Mouse (Mus musculus) intestine, embryonic 14.5 days (tissue): ENCODE measurements at regions not wholly inside any gene's neighbourhood (a gene's known extent, or its start where the extent isn't known, plus 50 kb on each side); places are given as distances from the start of the nearest gene placed in this dataset.

Source experiments
- ATAC-seq: fragments of 200-750 bp; cut with Nextera tagmentation; replicated peaks from 2 replicates; pipeline ENCODE4 v1.8.0; 2017; ENCODE audit warnings: low read depth, moderate number of reproducible peaks, moderate TSS enrichment, moderate library complexity; ENCODE audit not compliant: low FRiP score, low TSS enrichment
- DNase-seq: peaks from one replicate; pipeline ENCODE4 v3.0.0-alpha.2; 2018; ENCODE audit warnings: low spot score
- H3K27ac ChIP-seq: fragments of 300-500 bp; sonication (generic); 2 replicates; pipeline ENCODE4 v1.5.1; 2014; ENCODE audit warnings: low read depth, mild to moderate bottlenecking, control low read depth
- H3K27me3 ChIP-seq: fragments of 300-500 bp; sonication (generic); replicated peaks from 2 replicates; pipeline ENCODE4 v1.6.1; 2014; ENCODE audit warnings: low read length, control low read depth; ENCODE audit not compliant: control insufficient read depth, insufficient read depth
- H3K36me3 ChIP-seq: fragments of 300-500 bp; sonication (generic); 2 replicates; pipeline ENCODE4 v1.6.1; 2014; ENCODE audit warnings: low read length, control low read depth; ENCODE audit not compliant: control insufficient read depth, insufficient read depth
- H3K4me1 ChIP-seq: fragments of 300-500 bp; sonication (generic); replicated peaks from 2 replicates; pipeline ENCODE4 v1.6.1; 2014; ENCODE audit warnings: low read length, control low read depth, mixed read lengths; ENCODE audit not compliant: control insufficient read depth, insufficient read depth
- H3K4me2 ChIP-seq: fragments of 300-500 bp; sonication (generic); 2 replicates; pipeline ENCODE4 v1.6.1; 2014; ENCODE audit warnings: low read length
- H3K4me3 ChIP-seq: fragments of 300-500 bp; sonication (generic); 2 replicates; pipeline ENCODE4 v1.5.1; 2014; ENCODE audit warnings: low read depth, low read length, control low read depth, mixed read lengths
- H3K9ac ChIP-seq: fragments of 300-500 bp; sonication (generic); 2 replicates; pipeline ENCODE4 v1.6.1; 2014; ENCODE audit warnings: mild to moderate bottlenecking, low read length
- H3K9me3 ChIP-seq: fragments of 300-500 bp; sonication (generic); 2 replicates; pipeline ENCODE4 v1.6.1; 2016; ENCODE audit warnings: low read length, control low read depth; ENCODE audit not compliant: control insufficient read depth
- WGBS: fragments of 180-500 bp; shearing (Covaris S2); extraction: QIAGEN DNeasy Blood & Tissue Kit; methylation state at CpG from one replicate; pipeline ENCODE4 v1.1.7; 2014; 5-methylcytosine and 5-hydroxymethylcytosine counted together

GRCm38 (mm10) chr1:19290098-19290497 lies 81.4 kb downstream of the Tfap2b start:
- Histone ChIP-seq H3K9ac (no peak overlapping the region), H3K27me3 (no peaks in the 10 kb centered on the region), H3K4me2 (no peak overlapping the region), H3K27ac (no peak overlapping the region), H3K4me1 (no peaks in the 10 kb centered on the region), H3K9me3 (no peaks in the 10 kb centered on the region), H3K36me3 (no peaks in the 10 kb centered on the region), H3K4me3 (no peak overlapping the region)
- DNase-seq (no peak), ATAC-seq (no peak)
- 82% methylated on average over 4 of the region's 4 CpGs for WGBS

- Histone ChIP-seq H3K27me3 (no peaks in the 10 kb centered on the region), H3K4me3 (no peak overlapping the region), H3K4me1 (no peaks in the 10 kb centered on the region), H3K9ac (no peak overlapping the region), H3K9me3 (no peaks in the 10 kb centered on the region), H3K27ac (no peak overlapping the region), H3K4me2 (no peak overlapping the region), H3K36me3 (no peaks in the 10 kb centered on the region)
- no peak for ATAC-seq
- DNase-seq = no peak
- 29% methylated on average over 1 of the region's 1 CpGs for WGBS
Observed at GRCm38 (mm10) chr1:19321598-19321997, 112.9 kb downstream of the Tfap2b start.

DNA sequence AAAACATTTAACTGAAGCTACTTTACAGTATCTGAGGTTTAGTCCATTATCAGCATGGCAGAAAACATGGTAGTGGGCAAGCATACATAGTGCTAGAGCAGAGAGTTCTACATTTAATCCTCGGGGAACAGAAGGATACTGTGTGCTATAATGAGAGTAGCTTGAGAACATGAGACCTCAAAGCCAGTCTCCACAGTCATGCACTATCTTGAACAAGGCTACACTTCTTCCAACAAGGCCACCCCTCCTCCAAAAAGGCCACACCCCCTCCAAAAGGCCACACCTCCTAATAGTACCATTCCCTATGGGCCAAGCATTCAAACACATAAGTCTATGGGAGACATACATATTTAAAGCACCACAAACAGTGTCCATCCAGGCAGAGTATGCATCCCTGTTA lies 127.3 kb downstream of the Tfap2b start:
- no peaks in the 10 kb centered on the region for H3K27me3 ChIP-seq
- no peak for ATAC-seq
- WGBS = 93% methylated on average over 1 of the region's 1 CpGs
- no peaks in the 10 kb centered on the region for H3K9me3 ChIP-seq
- H3K36me3 ChIP-seq = no peaks in the 10 kb centered on the region
- H3K4me3 ChIP-seq = no peak overlapping the region
- no peak overlapping the region for H3K9ac ChIP-seq
- H3K27ac ChIP-seq = no peak overlapping the region
- DNase-seq = no peak
- no peaks in the 10 kb centered on the region for H3K4me1 ChIP-seq
- no peak overlapping the region for H3K4me2 ChIP-seq

DNA sequence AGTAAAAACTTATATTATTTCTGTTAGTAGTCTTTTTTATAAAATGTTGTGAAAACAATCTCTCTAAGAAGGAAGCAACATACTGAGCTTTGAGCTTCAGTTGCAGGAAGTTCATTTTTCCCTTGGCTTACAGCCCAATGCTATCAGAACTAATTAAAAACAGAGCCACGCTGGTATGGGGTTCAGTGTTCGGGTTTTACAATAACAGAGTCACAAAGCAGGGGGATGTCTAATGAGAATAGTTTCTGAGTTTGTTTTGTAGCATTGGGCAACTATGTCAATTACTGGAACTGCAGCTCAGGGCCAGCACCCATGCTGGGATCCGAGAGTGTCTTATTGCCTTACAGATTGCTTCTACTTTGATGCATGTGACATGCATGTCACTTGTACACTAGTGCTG lies 128.5 kb downstream of the Tfap2b start:
- DNase-seq (no peak), ATAC-seq (no peak)
- Histone ChIP-seq H3K27me3 (no peaks in the 10 kb centered on the region), H3K4me1 (no peaks in the 10 kb centered on the region), H3K9me3 (no peaks in the 10 kb centered on the region), H3K4me3 (no peak overlapping the region), H3K9ac (no peak overlapping the region), H3K27ac (no peak overlapping the region), H3K4me2 (no peak overlapping the region), H3K36me3 (no peaks in the 10 kb centered on the region)
- 62% methylated on average over 3 of the region's 3 CpGs for WGBS

- 0 out of 2 replicates have a peak, but pooled peaks have one; percentile 47 for ATAC-seq
Observed at GRCm38 (mm10) chr1:19344445-19344844, 135.7 kb downstream of the Tfap2b start.

GRCm38 (mm10) chr1:19350495-19350894 lies 141.8 kb downstream of the Tfap2b start:
- no peaks in the 10 kb centered on the region for H3K4me1 ChIP-seq
- no peak overlapping the region for H3K4me3 ChIP-seq
- H3K9me3 ChIP-seq = no peaks in the 10 kb centered on the region
- ATAC-seq (no peak), DNase-seq (no peak)
- H3K27ac ChIP-seq = no peak overlapping the region
- no peak overlapping the region for H3K9ac ChIP-seq
- 64% methylated on average over 4 of the region's 4 CpGs for WGBS
- H3K36me3 ChIP-seq = no peaks in the 10 kb centered on the region
- no peaks in the 10 kb centered on the region for H3K27me3 ChIP-seq
- no peak overlapping the region for H3K4me2 ChIP-seq

More at GRCm38 (mm10) chr1:19344445-19344844, 135.7 kb downstream of the Tfap2b start:
- no peaks in the 10 kb centered on the region for H3K27me3 ChIP-seq
- no peaks in the 10 kb centered on the region for H3K4me1 ChIP-seq
- H3K9ac ChIP-seq = no peak overlapping the region
- H3K4me2 ChIP-seq = no peak overlapping the region
- H3K36me3 ChIP-seq = no peaks in the 10 kb centered on the region
- 74% methylated on average over 4 of the region's 4 CpGs for WGBS
- DNase-seq = no peak
- no peaks in the 10 kb centered on the region for H3K9me3 ChIP-seq
- H3K4me3 ChIP-seq = no peak overlapping the region
- H3K27ac ChIP-seq = no peak overlapping the region

- no peaks in the 10 kb centered on the region for H3K27me3 ChIP-seq
- H3K9ac ChIP-seq = no peak overlapping the region
- no peak overlapping the region for H3K27ac ChIP-seq
- no peaks in the 10 kb centered on the region for H3K9me3 ChIP-seq
- 17% methylated on average over 1 of the region's 1 CpGs for WGBS
- H3K4me1 ChIP-seq = no peaks in the 10 kb centered on the region
- ATAC-seq (no peak), DNase-seq (no peak)
- H3K36me3 ChIP-seq = no peaks in the 10 kb centered on the region
- H3K4me2 ChIP-seq = no peak overlapping the region
- no peak overlapping the region for H3K4me3 ChIP-seq
Observed at GRCm38 (mm10) chr1:19384856-19385255, 176.1 kb downstream of the Tfap2b start.

GRCm38 (mm10) chr1:19388864-19389505 lies 180.3 kb downstream of the Tfap2b start:
- no peak overlapping the region for H3K27ac ChIP-seq
- ATAC-seq = no peak
- 70% methylated on average over 1 of the region's 1 CpGs for WGBS
- H3K9me3 ChIP-seq = no peaks in the 10 kb centered on the region
- no peaks in the 10 kb centered on the region for H3K4me1 ChIP-seq
- H3K9ac ChIP-seq = no peak overlapping the region
- H3K4me3 ChIP-seq = no peak overlapping the region
- no peaks in the 10 kb centered on the region for H3K27me3 ChIP-seq
- H3K36me3 ChIP-seq = no peaks in the 10 kb centered on the region
- H3K4me2 ChIP-seq = no peak overlapping the region
- DNase-seq = no peak

GRCm38 (mm10) chr1:19407556-19407955 lies 198.8 kb downstream of the Tfap2b start:
- WGBS = 76% methylated on average over 2 of the region's 2 CpGs

More at GRCm38 (mm10) chr1:19407556-19407955, 198.8 kb downstream of the Tfap2b start:
- Histone ChIP-seq H3K9me3 (no peaks in the 10 kb centered on the region), H3K27ac (no peak overlapping the region), H3K36me3 (no peaks in the 10 kb centered on the region), H3K27me3 (no peaks in the 10 kb centered on the region), H3K4me2 (no peak overlapping the region), H3K9ac (no peak overlapping the region), H3K4me3 (no peak overlapping the region), H3K4me1 (no peaks in the 10 kb centered on the region)
- ATAC-seq (no peak), DNase-seq (no peak)
